Mouse (Mus musculus): ENCODE measurements around the gene Nf1. TPM values are rescaled to one million over a fixed set of nuclear protein-coding genes. Genes with fewer than 3 reads are reported as not detected.

The Nf1 gene
- 6.6 and 7.8 TPM in 2 replicates for polyA plus RNA-seq (2015; fragmentation: Nextera tagmentation; extraction: Ambion mirVana)

DNA sequence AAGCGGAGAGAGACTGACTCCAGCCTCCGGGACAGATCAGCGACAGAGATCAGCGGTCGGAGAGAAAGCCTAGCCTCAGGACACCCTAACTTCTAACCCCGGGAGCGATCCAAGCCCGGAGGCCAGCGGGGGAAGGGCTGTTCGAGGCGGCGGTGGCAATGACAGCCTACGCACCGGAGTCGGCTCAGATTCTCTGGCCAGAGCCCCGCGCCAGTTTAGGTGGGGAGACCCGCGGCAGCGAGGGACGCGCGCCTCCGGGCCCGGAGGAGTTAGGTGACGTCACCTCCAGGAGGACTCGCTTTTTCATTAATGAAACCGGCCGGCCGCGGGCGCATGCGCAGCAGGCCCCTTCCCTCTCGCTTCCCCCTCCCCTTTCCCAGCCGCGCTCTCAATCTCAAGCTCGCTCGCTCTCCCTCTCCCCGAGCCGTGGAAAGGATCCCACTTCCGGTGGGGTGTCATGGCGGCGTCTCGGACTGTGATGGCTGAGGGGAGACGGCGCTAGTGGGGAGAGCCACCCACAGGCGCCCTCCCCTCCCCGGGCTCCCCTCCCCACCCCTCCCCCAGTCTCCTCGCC is at the start of gene Nf1:
Gene Nf1 (plus strand): TSS at position 460 of the 574 bp plus-strand sequence.
- H3K9ac ChIP-seq (replicated peaks; ENCODE audit: low read length): peak within 1 kb of the TSS; percentile 100
- WGBS: under 1% methylated on average over 40 of the region's 49 CpGs

DNA sequence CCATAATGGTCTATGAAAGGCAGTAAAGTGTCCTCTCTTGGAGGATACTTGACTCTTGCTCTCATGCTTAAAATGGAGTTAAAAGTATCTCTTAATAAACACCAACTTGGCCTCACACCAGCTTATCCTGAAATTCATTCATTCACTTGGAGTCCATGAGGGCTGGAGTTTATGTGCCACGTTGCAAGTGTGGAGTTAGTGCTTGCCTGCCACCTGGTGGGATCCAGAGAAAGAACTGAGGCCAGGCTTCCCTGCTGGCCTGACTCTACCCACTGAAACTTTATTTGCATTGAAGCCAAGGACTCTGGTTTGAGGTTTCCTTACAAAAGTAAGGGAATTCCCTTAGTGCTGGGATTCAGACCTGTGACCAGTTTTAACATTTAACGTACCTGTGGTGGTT is 49.0 kb upstream of the Nf1 start:
- H3K4me1 ChIP-seq (ENCODE audit: insufficient read depth, low read length): peaks cover 68% of the 10 kb centered on the region
- H3K9ac ChIP-seq (replicated peaks; ENCODE audit: low read length): no peak overlapping the region
- no peaks in the 10 kb centered on the region for H3K27me3 ChIP-seq (ENCODE audit: insufficient read depth, low read length)
- H3K9me3 ChIP-seq (ENCODE audit: low read length): no peaks in the 10 kb centered on the region; the same call in 1 of the 2 replicates
- H3K4me2 ChIP-seq (replicated peaks; ENCODE audit: low read depth, low read length): no peak overlapping the region
- ATAC-seq (ENCODE audit: low FRiP score, low TSS enrichment): no peak
- no peaks in the 10 kb centered on the region for H3K36me3 ChIP-seq (ENCODE audit: insufficient read depth, low read length)
- no peak overlapping the region for H3K4me3 ChIP-seq (ENCODE audit: low read length)
- peak overlapping the region; percentile 80 for H3K27ac ChIP-seq (ENCODE audit: low read length)
- 47% methylated on average over 2 of the region's 2 CpGs for WGBS

More for the DNA sequence above, at the start of gene Nf1:
- H3K9me3 ChIP-seq (ENCODE audit: low read length): 0 out of 2 replicates have a peak, but pooled peaks cover 3% of the 10 kb centered on the region
- peak within 1 kb of the TSS; percentile 73 for H3K4me2 ChIP-seq (replicated peaks; ENCODE audit: low read depth, low read length)
- peak within 1 kb of the TSS; percentile 90 for H3K27ac ChIP-seq (ENCODE audit: low read length)
- no peaks in the 10 kb centered on the region for H3K27me3 ChIP-seq (ENCODE audit: insufficient read depth, low read length)
- ATAC-seq (ENCODE audit: low FRiP score, low TSS enrichment): peak; percentile 95
- H3K36me3 ChIP-seq (ENCODE audit: insufficient read depth, low read length): peaks cover 5% of the 10 kb centered on the region; the same call in 1 of the 2 replicates
- peaks cover 15% of the 10 kb centered on the region for H3K4me1 ChIP-seq (ENCODE audit: insufficient read depth, low read length)
- H3K4me3 ChIP-seq (ENCODE audit: low read length): peak within 1 kb of the TSS; percentile 96

DNA sequence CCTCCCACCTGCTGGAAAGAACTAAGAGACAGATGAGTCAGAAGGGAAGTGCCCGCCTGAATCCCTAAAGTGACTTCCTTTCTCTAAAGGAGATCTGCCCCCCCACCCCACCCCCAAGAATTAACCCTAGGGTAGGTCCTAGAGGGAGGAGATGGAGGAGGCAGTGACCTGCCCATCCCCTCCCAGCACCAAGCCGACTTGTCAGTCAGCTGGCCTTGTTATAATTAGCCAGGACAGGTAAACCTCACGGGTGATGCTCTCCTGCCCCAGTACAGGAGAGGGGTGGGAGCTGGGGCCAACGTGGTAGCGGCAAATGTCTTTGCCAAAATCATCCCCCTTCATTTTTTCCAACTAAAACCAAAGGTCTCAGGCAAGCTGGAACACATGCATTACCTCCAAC is 47.8 kb upstream of the Nf1 start:
- peak overlapping the region; percentile 80 for H3K27ac ChIP-seq (ENCODE audit: low read length)
- H3K4me1 ChIP-seq (ENCODE audit: insufficient read depth, low read length): peaks cover 63% of the 10 kb centered on the region
- H3K36me3 ChIP-seq (ENCODE audit: insufficient read depth, low read length): no peaks in the 10 kb centered on the region
- H3K9ac ChIP-seq (replicated peaks; ENCODE audit: low read length): no peak overlapping the region
- H3K27me3 ChIP-seq (ENCODE audit: insufficient read depth, low read length): no peaks in the 10 kb centered on the region
- WGBS: 32% methylated on average over 5 of the region's 5 CpGs
- no peak overlapping the region for H3K4me3 ChIP-seq (ENCODE audit: low read length)
- H3K9me3 ChIP-seq (ENCODE audit: low read length): no peaks in the 10 kb centered on the region; the same call in 1 of the 2 replicates
- no peak for ATAC-seq (ENCODE audit: low FRiP score, low TSS enrichment)
- H3K4me2 ChIP-seq (replicated peaks; ENCODE audit: low read depth, low read length): no peak overlapping the region

DNA sequence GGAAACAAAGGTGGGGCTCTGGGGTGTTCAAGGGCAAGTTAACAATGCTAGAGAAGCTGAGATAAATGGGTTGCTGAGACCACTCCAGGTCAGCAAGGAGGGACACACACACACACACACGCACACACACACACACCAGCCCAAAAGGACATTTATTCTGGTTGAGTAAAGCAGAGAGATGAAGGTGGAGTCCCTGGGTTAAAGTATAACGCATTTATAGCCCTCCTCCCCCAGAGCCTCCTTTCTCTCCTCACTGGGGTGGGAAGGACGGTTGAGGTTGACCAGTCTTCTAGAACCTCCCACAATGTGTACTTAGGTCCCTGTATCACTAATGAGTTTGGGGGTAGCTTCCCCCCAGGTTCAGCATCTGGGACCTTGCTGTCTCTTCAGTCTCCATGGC is 47.4 kb upstream of the Nf1 start:
- H3K4me2 ChIP-seq (replicated peaks; ENCODE audit: low read depth, low read length): no peak overlapping the region
- peak overlapping the region; percentile 80 for H3K27ac ChIP-seq (ENCODE audit: low read length)
- no peaks in the 10 kb centered on the region; the same call in 1 of the 2 replicates for H3K9me3 ChIP-seq (ENCODE audit: low read length)
- H3K4me1 ChIP-seq (ENCODE audit: insufficient read depth, low read length): peaks cover 65% of the 10 kb centered on the region
- no peak overlapping the region for H3K4me3 ChIP-seq (ENCODE audit: low read length)
- 22% methylated on average over 3 of the region's 3 CpGs for WGBS
- ATAC-seq (ENCODE audit: low FRiP score, low TSS enrichment): peak; percentile 69
- no peak overlapping the region for H3K9ac ChIP-seq (replicated peaks; ENCODE audit: low read length)
- no peaks in the 10 kb centered on the region for H3K36me3 ChIP-seq (ENCODE audit: insufficient read depth, low read length)
- H3K27me3 ChIP-seq (ENCODE audit: insufficient read depth, low read length): no peaks in the 10 kb centered on the region

DNA sequence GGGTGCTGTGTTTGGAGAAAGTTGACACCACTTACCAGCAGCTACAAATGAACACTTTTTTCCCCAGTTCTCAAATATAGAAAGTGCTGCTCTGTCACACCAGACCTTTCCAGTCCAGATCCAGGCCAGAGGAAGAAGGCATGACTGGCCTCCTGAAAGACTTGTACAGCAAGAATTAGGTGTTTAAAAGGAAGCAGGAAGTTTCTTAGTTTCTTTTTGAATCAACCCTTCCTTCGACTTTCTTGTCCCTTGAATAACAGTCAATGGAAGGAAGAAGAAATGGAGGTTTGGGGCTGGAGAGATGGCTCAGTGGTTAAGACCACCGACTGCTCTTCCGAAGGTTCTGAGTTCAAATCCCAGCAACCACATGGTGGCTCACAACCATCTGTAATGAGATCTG is 46.5 kb upstream of the Nf1 start:
- no peak overlapping the region for H3K4me2 ChIP-seq (replicated peaks; ENCODE audit: low read depth, low read length)
- no peak overlapping the region for H3K4me3 ChIP-seq (ENCODE audit: low read length)
- peaks cover 56% of the 10 kb centered on the region for H3K4me1 ChIP-seq (ENCODE audit: insufficient read depth, low read length)
- H3K36me3 ChIP-seq (ENCODE audit: insufficient read depth, low read length): no peaks in the 10 kb centered on the region
- no peak for ATAC-seq (ENCODE audit: low FRiP score, low TSS enrichment)
- no peaks in the 10 kb centered on the region for H3K27me3 ChIP-seq (ENCODE audit: insufficient read depth, low read length)
- WGBS: 82% methylated on average over 3 of the region's 3 CpGs
- no peaks in the 10 kb centered on the region; the same call in 1 of the 2 replicates for H3K9me3 ChIP-seq (ENCODE audit: low read length)
- H3K9ac ChIP-seq (replicated peaks; ENCODE audit: low read length): no peak overlapping the region
- peak overlapping the region; percentile 72 for H3K27ac ChIP-seq (ENCODE audit: low read length)

DNA sequence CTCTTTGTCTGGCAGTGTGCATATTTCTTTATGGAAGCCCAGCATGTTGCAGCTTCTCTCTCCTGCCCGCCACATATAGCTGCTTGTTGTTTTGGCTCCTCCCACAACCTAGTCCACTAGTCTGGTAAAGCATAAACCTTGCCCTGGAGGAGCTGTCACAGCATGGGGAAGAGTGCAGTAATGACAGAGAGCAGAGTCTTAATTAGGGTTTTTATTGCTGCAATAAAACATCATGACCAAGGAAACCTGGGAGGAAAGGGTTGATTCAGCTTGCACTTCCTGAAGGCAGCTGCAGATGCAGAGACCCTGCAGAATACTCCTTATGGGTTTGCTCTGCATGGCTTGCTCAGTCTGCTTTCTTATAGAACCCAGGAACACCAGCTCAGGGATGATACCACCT is 45.5 kb upstream of the Nf1 start:
- H3K9ac ChIP-seq (replicated peaks; ENCODE audit: low read length): no peak overlapping the region
- H3K27ac ChIP-seq (ENCODE audit: low read length): peak overlapping the region; percentile 88
- ATAC-seq (ENCODE audit: low FRiP score, low TSS enrichment): peak; percentile 89
- no peaks in the 10 kb centered on the region; the same call in 1 of the 2 replicates for H3K9me3 ChIP-seq (ENCODE audit: low read length)
- no peak overlapping the region for H3K4me3 ChIP-seq (ENCODE audit: low read length)
- no peaks in the 10 kb centered on the region for H3K27me3 ChIP-seq (ENCODE audit: insufficient read depth, low read length)
- H3K4me2 ChIP-seq (replicated peaks; ENCODE audit: low read depth, low read length): no peak overlapping the region
- H3K36me3 ChIP-seq (ENCODE audit: insufficient read depth, low read length): no peaks in the 10 kb centered on the region
- WGBS: 21% methylated on average over 1 of the region's 1 CpGs
- H3K4me1 ChIP-seq (ENCODE audit: insufficient read depth, low read length): peaks cover 47% of the 10 kb centered on the region

DNA sequence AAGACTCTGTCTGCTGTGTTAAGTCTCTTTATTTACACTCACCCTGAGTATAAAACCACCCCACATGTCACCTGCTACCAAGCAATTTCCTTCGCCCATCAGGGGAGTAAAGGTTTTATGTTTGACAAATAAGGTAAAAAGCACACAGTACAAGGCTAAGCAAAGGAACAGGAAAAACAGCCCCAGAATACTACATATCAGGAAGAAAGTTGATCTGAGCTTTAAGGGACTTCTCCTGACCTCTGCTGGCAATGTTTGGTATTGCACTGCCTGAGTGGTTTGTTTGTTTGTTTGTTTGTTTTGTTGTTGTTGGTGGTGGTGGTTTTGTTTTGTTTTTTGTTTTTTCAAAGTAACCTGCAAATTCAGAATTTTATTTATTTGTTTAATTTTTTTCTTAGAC is 43.3 kb upstream of the Nf1 start:
- peaks cover 31% of the 10 kb centered on the region for H3K4me1 ChIP-seq (ENCODE audit: insufficient read depth, low read length)
- no peak overlapping the region for H3K27ac ChIP-seq (ENCODE audit: low read length)
- no peak overlapping the region for H3K4me2 ChIP-seq (replicated peaks; ENCODE audit: low read depth, low read length)
- no peak overlapping the region for H3K4me3 ChIP-seq (ENCODE audit: low read length)
- H3K9me3 ChIP-seq (ENCODE audit: low read length): no peaks in the 10 kb centered on the region; the same call in 1 of the 2 replicates
- H3K9ac ChIP-seq (replicated peaks; ENCODE audit: low read length): no peak overlapping the region
- no peaks in the 10 kb centered on the region for H3K36me3 ChIP-seq (ENCODE audit: insufficient read depth, low read length)
- H3K27me3 ChIP-seq (ENCODE audit: insufficient read depth, low read length): no peaks in the 10 kb centered on the region
- 49% methylated on average over 1 of the region's 1 CpGs for WGBS
- no peak for ATAC-seq (ENCODE audit: low FRiP score, low TSS enrichment)

DNA sequence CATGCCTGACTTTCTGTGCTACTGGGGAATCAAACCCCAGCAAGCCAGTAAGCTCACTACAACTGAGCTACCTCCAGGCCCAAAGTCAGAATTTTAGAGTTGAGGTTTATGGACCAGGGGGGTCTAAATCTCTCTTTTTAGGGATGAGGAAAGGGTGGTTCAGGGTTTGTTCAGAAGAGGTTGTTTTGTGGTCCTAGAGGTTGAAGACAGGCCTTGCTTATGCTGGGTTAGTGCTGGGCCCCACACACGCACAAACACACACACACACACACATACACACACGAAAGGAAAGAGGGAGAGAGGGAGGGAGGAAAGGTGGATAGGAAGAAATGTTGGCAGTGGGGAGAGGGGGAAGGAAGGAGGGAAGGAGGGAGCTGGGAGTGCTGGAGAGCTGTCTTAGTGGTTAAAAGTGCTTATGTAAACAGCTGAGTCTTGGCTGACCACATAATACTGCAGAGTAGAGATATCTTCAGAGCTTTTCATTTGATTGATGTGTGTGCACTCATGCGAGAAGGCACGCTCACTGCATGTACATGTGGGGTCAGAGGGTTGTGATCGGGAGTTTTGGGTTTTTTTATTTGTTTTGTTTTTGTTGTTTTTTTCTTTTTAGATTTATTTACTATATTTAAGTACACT is 42.5 kb upstream of the Nf1 start, which contains the start of gene Gm9964:
Gene Gm9964 (minus strand): TSS at position 51 of the 636 bp plus-strand sequence.
- H3K4me1 ChIP-seq (ENCODE audit: insufficient read depth, low read length): peaks cover 23% of the 10 kb centered on the region
- H3K27me3 ChIP-seq (ENCODE audit: insufficient read depth, low read length): no peaks in the 10 kb centered on the region
- H3K27ac ChIP-seq (ENCODE audit: low read length): peak within 1 kb of the TSS; percentile 43; the same call in 1 of the 2 replicates
- H3K4me2 ChIP-seq (replicated peaks; ENCODE audit: low read depth, low read length): no peak within 1 kb of the TSS
- no peaks in the 10 kb centered on the region for H3K36me3 ChIP-seq (ENCODE audit: insufficient read depth, low read length)
- ATAC-seq (ENCODE audit: low FRiP score, low TSS enrichment): no peak
- H3K4me3 ChIP-seq (ENCODE audit: low read length): no peak within 1 kb of the TSS
- no peak within 1 kb of the TSS for H3K9ac ChIP-seq (replicated peaks; ENCODE audit: low read length)
- 40% methylated on average over 5 of the region's 5 CpGs for WGBS
- no peaks in the 10 kb centered on the region; the same call in 1 of the 2 replicates for H3K9me3 ChIP-seq (ENCODE audit: low read length)

DNA sequence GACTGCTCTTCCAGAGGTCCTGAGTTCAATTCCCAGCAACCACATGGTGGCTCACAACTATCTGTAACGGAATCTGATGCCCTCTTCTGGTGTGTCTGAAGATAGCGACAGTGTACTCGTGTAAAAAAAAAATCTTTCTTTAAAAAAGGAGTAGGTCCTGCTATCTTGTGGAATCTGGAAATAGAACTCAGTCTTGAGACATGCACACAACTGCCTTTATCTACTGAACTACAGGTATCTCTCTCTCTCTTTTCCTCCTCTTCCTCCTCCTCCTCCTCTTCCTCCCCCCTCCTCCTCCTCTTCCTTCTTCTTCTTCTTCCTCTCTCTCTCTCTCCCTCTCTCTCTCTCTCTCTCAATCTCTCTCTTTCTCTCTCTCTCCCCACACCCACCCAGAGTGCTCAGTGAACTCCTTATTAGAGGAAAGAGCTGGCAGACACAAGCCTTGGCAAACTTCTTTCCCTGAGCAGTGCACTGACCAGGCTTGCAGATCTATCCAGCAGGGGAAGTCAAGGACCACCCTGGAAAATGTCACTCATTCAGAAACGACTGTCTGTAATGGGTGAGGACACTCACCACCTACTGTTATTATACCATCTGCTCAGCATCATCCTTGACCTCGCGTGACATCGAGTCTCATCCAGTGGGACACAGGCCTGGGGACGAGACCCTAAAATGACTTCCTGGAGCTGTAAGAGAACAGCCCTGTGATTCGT is 39.6 kb upstream of the Nf1 start:
- no peak overlapping the region for H3K4me3 ChIP-seq (ENCODE audit: low read length)
- no peaks in the 10 kb centered on the region; the same call in 1 of the 2 replicates for H3K27me3 ChIP-seq (ENCODE audit: insufficient read depth, low read length)
- no peaks in the 10 kb centered on the region for H3K36me3 ChIP-seq (ENCODE audit: insufficient read depth, low read length)
- no peaks in the 10 kb centered on the region; the same call in 1 of the 2 replicates for H3K9me3 ChIP-seq (ENCODE audit: low read length)
- 82% methylated on average over 9 of the region's 9 CpGs for WGBS
- ATAC-seq (ENCODE audit: low FRiP score, low TSS enrichment): no peak
- peaks cover 5% of the 10 kb centered on the region; the same call in 1 of the 2 replicates for H3K4me1 ChIP-seq (ENCODE audit: insufficient read depth, low read length)
- H3K9ac ChIP-seq (replicated peaks; ENCODE audit: low read length): no peak overlapping the region
- no peak overlapping the region for H3K4me2 ChIP-seq (replicated peaks; ENCODE audit: low read depth, low read length)
- no peak overlapping the region for H3K27ac ChIP-seq (ENCODE audit: low read length)
